Mouse (Mus musculus): Measurements from ENCODE around the gene Bmp8b. TPM values are rescaled to one million over a fixed set of nuclear protein-coding genes. Genes with fewer than 3 reads are reported as not detected.
"Not testable (repeated sequence)": the region's sequence is repeated elsewhere in the genome, so short reads cannot be mapped to it uniquely, and the experiment has no call there.

Bmp8b gene
- total RNA-seq, 2 experiments from 2014 or later = not detected

DNA sequence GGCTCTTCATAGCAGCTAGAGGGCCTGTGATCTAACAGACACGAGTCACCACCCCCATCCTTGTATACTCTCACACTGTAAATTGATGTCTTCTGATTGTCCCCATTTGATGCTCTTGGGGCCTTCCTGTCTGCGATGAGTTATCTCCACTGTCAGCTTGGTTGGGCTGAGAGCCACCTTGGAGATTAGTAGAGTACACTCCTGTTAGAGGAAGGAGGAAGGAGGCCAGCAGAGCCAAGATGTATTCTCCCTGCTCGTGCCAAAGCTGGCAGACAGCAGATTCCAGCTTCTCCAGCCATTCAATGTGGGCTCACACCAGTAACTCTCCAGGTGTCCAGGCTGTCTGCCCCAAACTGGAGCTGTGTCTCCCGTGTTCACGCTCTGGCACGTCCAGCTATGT lies 55.6 kb downstream of the Bmp8b start:
- intact Hi-C loops (cut with DNase I; ENCODE audit: low total_unique reads) = no loop called here
- DNase-seq = no peak

DNA sequence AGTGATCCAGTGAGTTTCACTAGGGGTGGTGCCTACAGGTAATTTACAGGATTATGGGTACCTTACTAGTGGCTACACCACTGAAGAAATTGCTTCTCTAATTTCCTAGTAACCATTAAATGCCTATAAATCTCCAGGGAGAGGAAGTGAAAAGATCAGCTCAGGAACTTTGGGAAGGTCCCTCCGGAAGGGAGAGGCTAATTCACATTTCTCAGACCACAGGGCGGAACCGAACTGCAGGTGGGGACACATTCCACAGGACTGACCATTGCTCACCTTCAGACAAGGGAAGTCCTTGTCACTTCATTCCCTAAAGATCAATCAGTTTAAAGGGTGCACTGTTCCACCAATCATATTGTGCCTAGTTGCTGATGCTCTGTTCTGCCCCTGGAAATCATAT lies 56.3 kb downstream of the Bmp8b start:
- DNase-seq; intact Hi-C loops (cut with DNase I; ENCODE audit: low total_unique reads): not testable (repeated sequence)

DNA sequence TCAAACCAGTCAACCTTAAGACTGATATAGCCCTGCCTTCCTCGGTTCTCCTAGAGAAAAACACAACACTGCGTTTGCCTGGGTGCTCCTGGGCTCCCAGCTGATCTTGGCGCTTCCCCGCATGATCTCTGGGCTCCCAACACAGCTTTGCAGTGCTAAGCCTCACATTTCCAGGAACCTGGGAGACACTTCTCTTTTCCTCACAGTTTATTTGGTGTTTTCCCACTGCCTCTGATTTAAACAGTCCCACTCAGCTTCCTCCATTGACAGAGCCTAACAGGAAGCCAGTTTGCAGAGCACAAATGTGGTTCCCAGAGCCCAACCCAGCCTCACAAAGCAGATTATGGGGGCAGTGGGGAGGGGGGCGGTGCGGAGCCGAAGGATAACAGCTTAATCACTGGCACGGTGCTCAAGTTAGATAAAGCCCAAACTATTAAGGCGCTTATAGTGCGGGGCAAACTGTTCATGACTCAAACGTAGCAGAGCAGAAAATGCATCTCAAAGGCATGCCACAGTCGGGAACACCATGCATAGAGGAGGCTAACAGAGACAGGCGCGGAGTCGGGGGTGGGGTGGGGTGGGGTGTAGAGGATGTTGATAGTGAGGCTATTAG lies 57.4 kb downstream of the Bmp8b start:
- no peak for DNase-seq
- intact Hi-C loops (cut with DNase I; ENCODE audit: low total_unique reads) = no loop called here

DNA sequence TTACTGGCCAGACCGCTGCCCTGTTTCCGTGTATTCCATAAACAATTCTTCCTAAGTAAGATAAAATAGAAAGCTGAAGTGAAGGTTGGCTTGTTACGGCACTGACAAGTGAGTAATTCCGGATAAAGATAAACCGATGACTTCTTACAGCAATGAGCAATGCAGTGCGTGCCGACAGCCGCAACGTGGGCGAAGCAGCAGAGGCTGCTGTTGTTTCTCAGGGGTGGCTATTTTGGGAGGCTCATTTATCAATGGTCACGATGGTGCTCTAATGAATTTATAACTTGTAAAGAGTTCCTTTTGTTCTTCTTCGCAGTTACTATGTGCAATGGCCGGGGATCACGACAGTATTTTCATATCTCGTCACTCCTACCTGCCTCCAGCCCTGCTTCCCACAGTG lies 59.2 kb downstream of the Bmp8b start:
- DNase-seq = no peak
- intact Hi-C loops (cut with DNase I; ENCODE audit: low total_unique reads) = no loop called here

DNA sequence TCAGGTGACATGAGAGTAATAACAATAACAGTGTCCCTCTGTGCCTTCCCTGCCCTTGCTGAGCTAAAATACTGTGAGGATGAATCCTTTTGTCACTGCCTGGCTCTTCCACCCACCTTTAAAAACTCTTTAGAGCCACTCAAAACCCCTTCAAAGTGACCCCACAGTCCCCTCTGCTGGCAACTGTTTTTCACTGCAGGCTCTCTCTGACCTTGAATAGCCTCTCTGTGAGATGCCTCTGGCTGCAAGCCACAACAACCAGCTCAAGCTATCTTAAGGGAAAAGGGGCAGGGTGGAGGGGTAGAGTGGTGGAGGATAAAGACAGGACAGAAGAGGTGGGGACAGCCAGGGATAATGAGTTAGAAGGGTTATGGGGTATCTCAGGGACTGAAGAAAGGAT lies 66.8 kb downstream of the Bmp8b start:
- intact Hi-C loops (cut with DNase I; ENCODE audit: low total_unique reads) = no loop called here
- DNase-seq = no peak

Other genes starting within 250 kb of the Bmp8b start
- gene Cap1, start 219.1 kb upstream of the Bmp8b start, total RNA-seq (2021) = 10 to 100 TPM; 33.4 to 39.2 TPM
- gene Mfsd2a, start 144.0 kb upstream of the Bmp8b start, total RNA-seq (2021) = under 1 TPM; 0.24 to 0.68 TPM
- gene Mycl, start 109.5 kb upstream of the Bmp8b start, total RNA-seq (2021) = 1 to 10 TPM; 2.2 to 2.3 TPM
- 10 to 100 TPM in 1 of 2 experiments, 1 to 10 TPM in 1; 8.3 to 12.2 TPM for gene Trit1, start 88.6 kb upstream of the Bmp8b start, total RNA-seq (2021)
- gene Oxct2b, start 11.1 kb downstream of the Bmp8b start, total RNA-seq (2021) = not detected
- 10 to 100 TPM; 16.2 to 18.8 TPM for gene Ppie, start 34.8 kb downstream of the Bmp8b start, total RNA-seq (2021)
- gene Hpcal4, start 78.1 kb downstream of the Bmp8b start, total RNA-seq (2021) = under 1 TPM; 0.06 to 0.07 TPM
- 10 to 100 TPM in 1 of 2 experiments, 1 to 10 TPM in 1; 7.9 to 10.7 TPM for gene Nt5c1a, start 96.3 kb downstream of the Bmp8b start, total RNA-seq (2021)
- gene Heyl, start 128.4 kb downstream of the Bmp8b start, total RNA-seq (2021) = 10 to 100 TPM; 11.8 to 18.1 TPM
- 100 to 1,000 TPM; 286 to 288 TPM for gene Pabpc4, start 157.2 kb downstream of the Bmp8b start, total RNA-seq (2021)
- gene Oxct2a, start 218.5 kb downstream of the Bmp8b start, total RNA-seq (2021) = under 1 TPM in 1 of 2 experiments, not detected in 1; 0.20 TPM
- gene Bmp8a, start 238.1 kb downstream of the Bmp8b start, total RNA-seq (2021) = under 1 TPM; 0.08 to 0.60 TPM